Mouse (Mus musculus) ES-E14 (cell line): Measurements from ENCODE around the gene Ttc30a1. TPM values are rescaled to one million over a fixed set of nuclear protein-coding genes. Genes with fewer than 3 reads are reported as not detected.
A peak's percentile ranks its signal among the peaks of the same experiment; 100 is the strongest.
"Not testable (repeated sequence)": the region's sequence is repeated elsewhere in the genome, so short reads cannot be mapped to it uniquely, and the experiment has no call there.

Source experiments
- DNase-seq: peaks from one replicate; pipeline ENCODE4 v3.0.0-alpha.2; 2013; ENCODE audit warnings: low read depth, low spot score
- H3K27ac ChIP-seq: 2 replicates; pipeline ENCODE4 v1.5.1; 2012; ENCODE audit warnings: low read depth, mild to moderate bottlenecking, low read length, moderate library complexity, mixed read lengths; ENCODE audit not compliant: poor library complexity, insufficient read depth, severe bottlenecking
- H3K36me3 ChIP-seq: 2 replicates; pipeline ENCODE4 v1.6.1; 2012; ENCODE audit warnings: mild to moderate bottlenecking, low read length, moderate library complexity, mixed read lengths; ENCODE audit not compliant: control insufficient read depth, poor library complexity, insufficient read depth, severe bottlenecking
- H3K4me1 ChIP-seq, 2 experiments: fragments of 150-350 bp in 1 of 2; sonication (generic) in 1 of 2; 2 replicates each; pipeline ENCODE4 v1.6.1; 2012; ENCODE audit warnings: low read length in 2 of 2, mild to moderate bottlenecking in 1 of 2, mixed read lengths in 1 of 2; ENCODE audit not compliant: control insufficient read depth in 2 of 2, insufficient read depth in 2 of 2, poor library complexity in 1 of 2
- H3K4me3 ChIP-seq, 2 experiments: fragments of 150-350 bp in 1 of 2; sonication (generic) in 1 of 2; 2 replicates each; pipeline ENCODE4 v1.5.1; 2012; ENCODE audit warnings: low read length in 2 of 2, low read depth in 1 of 2, mild to moderate bottlenecking in 1 of 2, mixed read lengths in 1 of 2; ENCODE audit not compliant: insufficient read depth in 1 of 2, poor library complexity in 1 of 2, severe bottlenecking in 1 of 2
- H3K9ac ChIP-seq: 2 replicates; pipeline ENCODE4 v1.6.1; 2012; ENCODE audit warnings: low read depth, mild to moderate bottlenecking, low read length, mixed read lengths; ENCODE audit not compliant: poor library complexity, insufficient read depth, severe bottlenecking
- H3K9me3 ChIP-seq: fragments of 150-350 bp; sonication (generic); 2 replicates; pipeline ENCODE4 v1.6.1; 2012; ENCODE audit warnings: low read depth, mild to moderate bottlenecking, low read length; ENCODE audit not compliant: control insufficient read depth, insufficient read depth
- CHD2 ChIP-seq: IDR thresholded peaks from 2 replicates; pipeline ENCODE4 v1.6.1; 2014; ENCODE audit warnings: mild to moderate bottlenecking, low read depth, low read length, inconsistent platforms
- HCFC1 ChIP-seq: IDR thresholded peaks from 2 replicates; pipeline ENCODE4 v1.6.1; 2012; ENCODE audit warnings: low read length, inconsistent platforms, borderline replicate concordance; ENCODE audit not compliant: insufficient read depth
- MAFK ChIP-seq: IDR thresholded peaks from 2 replicates; pipeline ENCODE4 v1.6.1; 2014; ENCODE audit warnings: mild to moderate bottlenecking, low read depth, low read length, inconsistent platforms; ENCODE audit not compliant: insufficient read depth
- ZC3H11A ChIP-seq: IDR thresholded peaks from 2 replicates; pipeline ENCODE4 v1.6.1; 2012; ENCODE audit warnings: low read depth, mild to moderate bottlenecking, inconsistent platforms, low read length, borderline replicate concordance
- ZNF384 ChIP-seq: IDR thresholded peaks from 2 replicates; pipeline ENCODE4 v1.6.1; 2012; ENCODE audit warnings: low read depth, low read length, inconsistent platforms
- in situ Hi-C, 2 experiments: fragments of 600-800 bp; cut with MboI; formaldehyde crosslinking; loops; one replicate each; pipeline ENCODE4 v1.15.1; 2025; ENCODE audit warnings: low sequenced_read_pairs in 2 of 2, inconsistent platforms in 1 of 2; ENCODE audit not compliant: unreplicated experiment in 2 of 2
- total RNA-seq: library from RNA; depleted of rRNA; stranded (reverse); fragments of 300-350 nt; gene quantifications from 2 replicates; pipeline ENCODE4 v1.2.3, GENCODE M21; 2012

Gene Ttc30a1
- total RNA-seq, 1 experiment, result 6.1 TPM

DNA sequence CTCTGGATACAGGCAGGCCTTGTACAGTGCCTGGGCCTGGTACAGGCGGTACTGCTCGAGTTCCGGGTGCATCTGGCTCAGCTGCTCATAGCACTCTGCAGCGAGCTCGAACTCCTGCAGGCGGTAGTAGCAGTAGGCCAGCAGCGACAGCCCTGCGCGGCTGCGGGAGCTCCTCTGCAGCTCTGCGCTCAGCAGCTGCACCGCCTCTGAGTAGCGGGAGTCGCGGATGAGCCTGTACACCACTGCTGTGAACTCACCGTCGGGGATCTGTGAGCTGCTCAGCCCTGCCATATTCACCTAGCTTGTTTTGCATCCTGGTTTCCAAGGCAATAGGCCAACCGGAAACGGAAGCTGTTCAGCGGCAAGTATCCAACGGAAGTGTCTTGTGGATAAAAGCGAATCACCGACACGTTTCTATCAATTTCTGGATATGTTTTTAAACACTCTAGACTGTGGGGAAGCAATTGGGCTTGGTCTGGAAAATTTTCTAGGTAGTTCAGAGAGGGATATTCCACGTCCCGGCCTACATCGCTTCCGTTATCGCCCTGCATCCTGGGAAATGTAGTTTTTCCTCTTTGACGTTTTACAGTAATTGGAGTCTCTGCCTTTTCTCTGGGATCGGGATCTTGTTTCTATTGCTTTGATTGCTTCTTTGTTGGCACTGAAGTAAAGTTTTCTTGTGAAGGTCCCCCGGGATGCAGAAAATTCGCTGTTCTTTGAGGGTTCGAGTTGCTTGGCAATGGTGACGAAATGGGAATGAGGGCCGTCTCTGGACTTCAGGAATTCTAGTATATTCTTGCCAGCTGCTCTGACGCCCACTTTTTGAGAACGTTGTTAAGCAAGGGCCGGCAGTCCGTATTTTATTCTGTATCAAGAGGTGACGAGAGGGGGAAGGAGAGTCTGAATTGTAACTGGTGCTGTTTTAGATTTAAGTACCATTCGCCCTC, 43.4 kb downstream of the Ttc30a1 start, which contains the start of gene Ttc30b:
Gene Ttc30b (minus strand): TSS at position 469 of the 947 bp plus-strand sequence.
- Histone ChIP-seq H3K9ac (peak within 1 kb of the TSS; percentile 67), H3K4me1 (no peaks in the 10 kb centered on the region), H3K36me3 (no peaks in the 10 kb centered on the region), H3K9me3 (no peaks in the 10 kb centered on the region), H3K27ac (no peak within 1 kb of the TSS), H3K4me3 (peak within 1 kb of the TSS; percentile 65 to 78)
- no peak for TF ChIP-seq ZNF384
- no peak for TF ChIP-seq MAFK
- peak; percentile 98 for TF ChIP-seq HCFC1
- in situ Hi-C loops, result no loop called here
- peak; percentile 40 for DNase-seq

DNA sequence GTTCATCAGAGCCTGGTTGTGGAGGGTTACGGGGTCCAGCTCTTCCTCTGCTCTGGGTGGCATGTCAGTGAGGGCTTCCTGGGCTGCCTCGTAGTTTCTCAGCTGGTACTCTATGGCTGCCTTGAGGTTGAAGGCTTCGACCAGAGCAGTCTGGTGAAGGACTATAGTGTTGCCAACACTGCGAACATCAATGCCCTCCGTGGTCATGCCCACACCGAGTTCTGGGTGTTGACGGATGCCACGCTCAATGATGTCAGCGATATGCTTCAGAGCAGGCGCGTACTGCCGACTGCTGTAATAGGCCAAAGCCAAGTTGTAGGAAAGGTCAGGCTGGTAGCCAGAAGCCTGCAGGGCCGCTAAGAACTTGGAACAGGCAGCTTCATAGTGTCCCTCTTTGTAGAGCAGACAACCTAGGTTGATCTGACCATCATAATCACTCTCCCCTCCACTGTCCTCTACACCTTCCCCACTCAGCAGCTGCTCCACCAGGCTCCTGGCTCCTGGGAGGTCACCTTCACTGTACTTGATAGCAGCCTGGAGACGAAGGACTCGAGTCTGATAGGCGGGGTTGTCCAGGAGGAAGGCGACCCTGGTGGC, 44.1 kb downstream of the Ttc30a1 start:
- H3K4me1 ChIP-seq, H3K27ac ChIP-seq, H3K9me3 ChIP-seq, H3K36me3 ChIP-seq, in situ Hi-C loops, DNase-seq: not testable (repeated sequence)
- H3K9ac ChIP-seq, result peak overlapping the region; percentile 67; the same call in 1 of the 2 replicates
- peak overlapping the region in 1 of 2 experiments; percentile 65; a peak in 2 of 4 replicates for H3K4me3 ChIP-seq

DNA sequence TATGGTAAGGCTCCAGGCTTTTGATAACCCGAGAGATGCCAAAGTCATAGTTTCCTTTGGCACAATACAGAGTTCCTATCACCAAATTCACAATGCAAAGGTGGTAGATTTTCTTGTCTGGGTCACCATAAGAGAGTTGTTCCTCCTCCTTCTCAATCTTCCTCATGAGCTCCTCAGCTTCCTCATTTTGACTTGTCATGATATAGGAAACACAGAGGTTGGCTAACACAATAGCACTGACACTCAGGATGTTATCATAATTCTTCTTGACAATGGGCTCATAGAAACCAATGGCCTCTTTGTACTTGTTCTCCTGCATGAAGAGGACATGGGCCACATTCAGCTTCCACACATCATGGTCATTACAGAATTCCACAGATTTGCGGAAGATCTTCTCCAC, 45.1 kb downstream of the Ttc30a1 start:
- in situ Hi-C loops, H3K36me3 ChIP-seq, DNase-seq, H3K4me1 ChIP-seq, H3K27ac ChIP-seq, H3K9ac ChIP-seq, H3K4me3 ChIP-seq, H3K9me3 ChIP-seq: not testable (repeated sequence)

DNA sequence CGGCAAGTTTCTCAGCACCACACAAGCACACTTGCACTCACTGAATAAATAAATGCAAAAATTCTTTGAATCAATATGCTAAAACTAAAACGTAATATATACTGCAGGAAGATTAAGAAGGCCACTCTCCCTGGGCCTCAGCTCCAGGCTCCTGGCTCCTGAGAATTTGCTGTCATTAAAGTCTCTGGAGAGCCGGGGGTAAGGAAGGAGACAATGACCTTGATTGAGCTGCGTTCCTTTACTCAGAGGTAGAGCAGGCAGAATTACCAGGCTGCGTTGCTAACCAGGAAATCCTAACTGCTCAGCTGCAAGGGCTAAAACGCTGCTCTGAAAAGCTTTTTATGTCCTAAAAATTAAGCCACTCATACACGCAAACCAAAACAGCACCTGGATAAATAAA, 48.2 kb downstream of the Ttc30a1 start:
- in situ Hi-C loops, result no loop called here
- Histone ChIP-seq H3K9me3 (no peaks in the 10 kb centered on the region), H3K9ac (no peak overlapping the region), H3K27ac (no peak overlapping the region), H3K4me1 (no peaks in the 10 kb centered on the region), H3K4me3 (no peak overlapping the region), H3K36me3 (no peaks in the 10 kb centered on the region)
- no peak for DNase-seq
- TF ChIP-seq MAFK (no peak), CHD2 (no peak), HCFC1 (no peak)

DNA sequence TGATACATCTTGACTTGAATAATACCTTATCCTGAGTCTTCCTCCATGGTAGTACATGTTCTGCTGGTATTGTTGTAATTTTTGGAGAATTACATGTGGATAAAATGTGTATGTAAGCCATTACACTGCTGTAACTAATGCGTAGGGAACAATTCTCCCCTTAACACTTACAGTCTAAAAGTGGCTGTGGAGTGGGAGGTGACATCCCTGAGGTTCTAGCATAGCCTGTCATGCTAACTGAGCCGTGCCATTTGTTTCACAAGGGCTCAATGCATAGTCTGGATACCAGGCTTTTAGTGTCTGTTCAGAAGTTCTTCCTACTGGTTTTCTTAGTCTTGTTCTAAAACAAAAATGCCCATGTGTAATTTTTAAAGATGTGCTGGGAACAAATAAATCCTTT, 50.8 kb downstream of the Ttc30a1 start:
- Histone ChIP-seq H3K4me1 (no peaks in the 10 kb centered on the region), H3K4me3 (no peak overlapping the region), H3K9ac (no peak overlapping the region), H3K9me3 (no peaks in the 10 kb centered on the region), H3K27ac (no peak overlapping the region), H3K36me3 (peaks cover 2% of the 10 kb centered on the region; the same call in 1 of the 2 replicates)
- in situ Hi-C loops, result no loop called here
- TF ChIP-seq ZC3H11A, result no peak
- TF ChIP-seq MAFK, result no peak
- TF ChIP-seq HCFC1, result no peak
- TF ChIP-seq CHD2, result no peak
- no peak for TF ChIP-seq ZNF384
- no peak for DNase-seq
